Mouse (Mus musculus) thymus, adult 2 months (tissue): ENCODE results near the gene Unc5b.

Source experiments
- CTCF ChIP-seq: fragments of 200-500 bp; IDR thresholded peaks from 2 replicates; pipeline ENCODE4 v1.5.1; 2012; ENCODE audit warnings: mild to moderate bottlenecking, control low read depth, low read length, moderate library complexity, borderline replicate concordance; ENCODE audit not compliant: control insufficient read depth, poor library complexity, insufficient read depth; ENCODE audit errors: extremely low read depth
- POLR2A ChIP-seq: fragments of 200-500 bp; IDR thresholded peaks from 2 replicates; pipeline ENCODE4 v1.6.1; 2012; ENCODE audit warnings: mild to moderate bottlenecking, low read length, control low read depth, moderate library complexity; ENCODE audit not compliant: control insufficient read depth, poor library complexity, insufficient read depth; ENCODE audit errors: extremely low read depth

- TF ChIP-seq CTCF (no peak), POLR2A (no peak)
Measured at GRCm38 (mm10) chr10:60815855-60816254, 15.5 kb downstream of the Unc5b start.
